ENCODE assay signal across 13 mouse cellular contexts in the genomic region with DNA sequence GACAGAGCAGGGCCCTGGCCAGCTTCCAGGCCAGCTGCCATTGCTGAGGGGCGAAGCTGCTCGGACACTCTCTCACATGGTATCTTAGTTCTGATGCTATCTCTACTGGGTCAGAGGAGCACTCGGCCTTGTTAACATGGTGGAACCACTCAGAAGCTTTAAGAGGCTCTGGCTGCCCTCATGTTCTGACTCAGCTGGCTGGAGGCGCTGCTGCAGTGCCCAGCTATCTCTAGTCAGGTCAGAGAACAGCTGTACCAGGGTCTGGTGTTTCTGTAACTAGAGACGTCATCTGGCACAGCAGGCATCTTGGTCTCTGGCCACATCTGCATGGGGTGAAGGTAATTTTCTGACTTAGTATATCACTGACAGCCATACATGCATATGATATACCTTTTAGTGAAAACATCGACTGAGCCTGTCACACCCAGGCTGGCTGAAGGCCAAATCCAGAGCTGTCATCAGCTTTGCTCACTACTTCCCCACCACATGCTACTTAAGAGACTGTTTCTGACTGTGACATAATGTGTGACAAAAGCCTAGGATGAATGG.
DNase-seq lines count a peak whose midpoint lies in the region; ATAC-seq lines count a peak whose summit lies in the region.
"Had no signal": no experiment of that assay in that cellular context is flagged by ENCODE, and none has a peak within 500 bp of the region (broad histone marks: within the 10 kb centered on the region; RNA-seq: fewer than 3 reads in every experiment).

No protein-coding gene starts in this region.

- ATAC-seq in lung, embryonic 16.5 days (ENCODE audit: low read depth), result peak; percentile 38; the same call in 1 of the 2 replicates
- ATAC-seq in heart, embryonic 11.5 days (replicated peaks; ENCODE audit: insufficient number of reproducible peaks, low FRiP score, low TSS enrichment), result peak; percentile 71
- 0 out of 2 replicates have a peak, but pooled peaks have one; percentile 44 for ATAC-seq in megakaryocyte-erythroid progenitor cell, adult 5-6 weeks (replicated peaks; ENCODE audit: low FRiP score, low TSS enrichment, poor library complexity, severe bottlenecking)
- ATAC-seq: CD4-positive, CD25-positive, alpha-beta regulatory T cell, adult 4 months; intestine, embryonic 15.5 days had no signal

- 50% methylated on average over 6 of the region's 6 CpGs for WGBS in lung, embryonic 16.5 days
- WGBS in heart, embryonic 11.5 days (ENCODE audit: insufficient replicate concordance), result 29% methylated on average over 6 of the region's 6 CpGs

- no peaks in the 10 kb centered on the region; the same call in 1 of the 2 replicates for H3K9me3 ChIP-seq in lung, embryonic 16.5 days (ENCODE audit: control insufficient read depth, low read length)
- H3K9me3 ChIP-seq in heart, embryonic 11.5 days (replicated peaks; ENCODE audit: control insufficient read depth, low read length), result peaks cover 9% of the 10 kb centered on the region; the same call in 1 of the 2 replicates
- H3K9me3 ChIP-seq: intestine, embryonic 15.5 days had no signal

- H3K4me3 ChIP-seq in lung, embryonic 16.5 days (ENCODE audit: low read length), result no peak overlapping the region
- H3K4me3 ChIP-seq in heart, embryonic 11.5 days (ENCODE audit: low read depth, low read length), result no peak overlapping the region
- H3K4me3 ChIP-seq: erythroblast, embryonic 14.5 days; intestine, embryonic 15.5 days had no signal

- H3K4me2 ChIP-seq in lung, embryonic 16.5 days (ENCODE audit: low read depth, low read length), result no peak overlapping the region
- no peak overlapping the region for H3K4me2 ChIP-seq in heart, embryonic 11.5 days
- H3K4me2 ChIP-seq: intestine, embryonic 15.5 days had no signal

- H3K36me3 ChIP-seq in lung, embryonic 16.5 days (ENCODE audit: control insufficient read depth, insufficient read depth, low read length), result peaks cover 25% of the 10 kb centered on the region
- H3K36me3 ChIP-seq in heart, embryonic 11.5 days (ENCODE audit: control insufficient read depth, insufficient read depth, low read length), result peaks cover 28% of the 10 kb centered on the region

- peak; percentile 27 for DNase-seq in cerebellum, postnatal 10 days
- no peak for DNase-seq in cerebellum, adult 9-10 months
- no peak for DNase-seq in lung, postnatal 36 days
- DNase-seq in frontal cortex, adult 2 months (ENCODE audit: extremely low spot score in 1 of 2, low spot score in 1 of 2), result no peak
- DNase-seq in c-Kit-positive CD71-positive TER-119-positive erythroid progenitor cells, embryonic 14.5 days (ENCODE audit: low spot score), result no peak
- DNase-seq: cerebellum, adult 11 months; right cerebral cortex, postnatal 4 days had no signal

- H3K9ac ChIP-seq in lung, embryonic 16.5 days (ENCODE audit: low read length), result no peak overlapping the region
- H3K9ac ChIP-seq in heart, embryonic 11.5 days (ENCODE audit: low read depth, low read length), result no peak overlapping the region
- H3K9ac ChIP-seq: intestine, embryonic 15.5 days had no signal

- no peaks in the 10 kb centered on the region for H3K27me3 ChIP-seq in lung, embryonic 16.5 days (ENCODE audit: control insufficient read depth, insufficient read depth, low read depth, low read length)
- H3K27me3 ChIP-seq in heart, embryonic 11.5 days (ENCODE audit: control insufficient read depth, insufficient read depth, low read length), result no peaks in the 10 kb centered on the region
- H3K27me3 ChIP-seq: intestine, embryonic 15.5 days had no signal

- no peak overlapping the region for H3K27ac ChIP-seq in lung, embryonic 16.5 days (ENCODE audit: low read length)
- peak overlapping the region; percentile 50 for H3K27ac ChIP-seq in heart, embryonic 11.5 days (ENCODE audit: low read depth, low read length)
- H3K27ac ChIP-seq: intestine, embryonic 15.5 days had no signal

- H3K4me1 ChIP-seq in lung, embryonic 16.5 days (replicated peaks; ENCODE audit: control insufficient read depth, insufficient read depth, low read length), result no peaks in the 10 kb centered on the region
- H3K4me1 ChIP-seq in heart, embryonic 11.5 days (ENCODE audit: control insufficient read depth, insufficient read depth, low read length), result peaks cover 10% of the 10 kb centered on the region; the same call in 1 of the 2 replicates
- H3K4me1 ChIP-seq: intestine, embryonic 15.5 days had no signal

Comparison
In these comparisons a context has a peak if more than half of its experiments do, and no peak if none do; other contexts are left out.
1. DNase-seq: peak in cerebellum, postnatal 10 days (2 of 2); none in cerebellum, adult 9-10 months (single experiment), lung, postnatal 36 days (single experiment), frontal cortex, adult 2 months (0 of 2) and c-Kit-positive CD71-positive TER-119-positive erythroid progenitor cells, embryonic 14.5 days (single experiment).
2. Peak in every context shown above with its lines, with median percentiles within 50 percentile points of each other: ATAC-seq.